Mouse (Mus musculus) bone marrow, adult 2 months (tissue): ENCODE measurements at regions not wholly inside any gene's neighbourhood (a gene's known extent, or its start where the extent isn't known, plus 50 kb on each side); places are given as distances from the start of the nearest gene placed in this dataset.

ENCODE experiments used
- CTCF ChIP-seq: fragments of 200-500 bp; IDR thresholded peaks from 2 replicates; pipeline ENCODE4 v1.5.1; 2011; ENCODE audit warnings: low read length, control low read depth; ENCODE audit not compliant: control insufficient read depth, insufficient read depth
- POLR2A ChIP-seq: fragments of 200-500 bp; IDR thresholded peaks from 2 replicates; pipeline ENCODE4 v1.6.1; 2011; ENCODE audit warnings: low read depth, mild to moderate bottlenecking, control low read depth, low read length, borderline replicate concordance; ENCODE audit not compliant: control insufficient read depth

- TF ChIP-seq CTCF, result no peak
- no peak for TF ChIP-seq POLR2A
Measured at GRCm38 (mm10) chr7:124917606-124918120, 526.8 kb upstream of the Kdm8 start.
